Mouse (Mus musculus) hindbrain, embryonic 13.5 days (tissue): ENCODE results near the gene Ppm1m. TPM values are rescaled to one million over a fixed set of nuclear protein-coding genes. Genes with fewer than 3 reads are reported as not detected.

Experiments
- ATAC-seq: fragments of 200-750 bp; cut with Nextera tagmentation; 2 replicates; pipeline ENCODE4 v1.8.0; 2017; ENCODE audit warnings: moderate TSS enrichment; ENCODE audit not compliant: low FRiP score
- H3K27ac ChIP-seq: fragments of 300-500 bp; sonication (generic); 2 replicates; pipeline ENCODE4 v1.5.1; 2015; ENCODE audit warnings: inconsistent platforms, mild to moderate bottlenecking, moderate library complexity
- H3K27me3 ChIP-seq: fragments of 300-500 bp; sonication (generic); 2 replicates; pipeline ENCODE4 v1.6.1; 2015; ENCODE audit warnings: mild to moderate bottlenecking, inconsistent platforms
- H3K36me3 ChIP-seq: fragments of 300-500 bp; sonication (generic); 2 replicates; pipeline ENCODE4 v1.6.1; 2015; ENCODE audit warnings: mild to moderate bottlenecking, inconsistent platforms
- H3K4me1 ChIP-seq: fragments of 300-500 bp; sonication (generic); replicated peaks from 2 replicates; pipeline ENCODE4 v1.6.1; 2015; ENCODE audit warnings: inconsistent platforms
- H3K4me2 ChIP-seq: fragments of 300-500 bp; sonication (generic); 2 replicates; pipeline ENCODE4 v1.6.1; 2015; ENCODE audit warnings: inconsistent platforms, mild to moderate bottlenecking, moderate library complexity
- H3K4me3 ChIP-seq: fragments of 300-500 bp; sonication (generic); 2 replicates; pipeline ENCODE4 v1.5.1; 2015; ENCODE audit warnings: mild to moderate bottlenecking, inconsistent platforms
- H3K9ac ChIP-seq: fragments of 300-500 bp; sonication (generic); 2 replicates; pipeline ENCODE4 v1.6.1; 2015; ENCODE audit warnings: mild to moderate bottlenecking, inconsistent platforms
- H3K9me3 ChIP-seq: fragments of 300-500 bp; sonication (generic); 2 replicates; pipeline ENCODE4 v1.6.1; 2016; ENCODE audit warnings: inconsistent platforms
- WGBS: fragments of 180-500 bp; shearing (Covaris S2); methylation state at CpG from one replicate; pipeline ENCODE4 v1.1.7; 2015; 5-methylcytosine and 5-hydroxymethylcytosine counted together
- microRNA counts: library from miRNA; unstranded; fragments of <30 nt; microRNA quantifications from one replicate; lab custom pipeline; 2016
- microRNA-seq: library from miRNA; unstranded; fragments of <30 nt; microRNA quantifications from one replicate; pipeline ENCODE4, GENCODE M21; 2016
- polyA plus RNA-seq: library from polyadenylated mRNA; unstranded; fragments of >200 nt; fragmentation: Nextera tagmentation; extraction: Ambion mirVana; gene quantifications from 2 replicates; pipeline ENCODE4 v1.2.1, GENCODE M21; 2015

The Ppm1m gene
- polyA plus RNA-seq, 1 experiment from 2014 or later = 19.0 TPM

DNA sequence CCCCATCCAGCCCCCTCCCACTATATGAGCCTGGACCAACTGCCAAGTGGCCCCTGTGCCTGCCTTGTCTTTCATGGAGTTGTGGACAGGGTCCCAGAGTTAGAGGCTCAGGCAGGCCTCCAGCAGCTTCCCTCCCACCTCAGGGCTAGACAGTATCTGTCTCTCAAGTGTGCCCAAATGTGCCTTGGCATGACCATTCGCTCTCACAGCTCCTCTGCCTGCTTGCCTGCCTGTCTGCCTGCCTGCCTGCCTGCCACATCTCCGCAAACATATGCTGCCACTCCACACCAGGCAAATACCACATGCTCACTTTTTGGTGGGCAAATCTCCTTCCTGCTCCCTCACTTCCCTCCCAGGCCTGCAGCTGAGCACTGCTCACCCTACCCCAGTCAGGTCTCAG, 54.0 kb downstream of the Ppm1m start:
- H3K9me3 ChIP-seq = no peaks in the 10 kb centered on the region
- H3K36me3 ChIP-seq = no peaks in the 10 kb centered on the region
- WGBS = 74% methylated on average over 2 of the region's 2 CpGs
- H3K4me2 ChIP-seq = no peak overlapping the region
- H3K9ac ChIP-seq = no peak overlapping the region
- no peak for ATAC-seq
- no peaks in the 10 kb centered on the region for H3K27me3 ChIP-seq
- peaks cover 59% of the 10 kb centered on the region for H3K4me1 ChIP-seq
- H3K27ac ChIP-seq = peak overlapping the region; percentile 18
- no peak overlapping the region for H3K4me3 ChIP-seq

MicroRNA genes within 50 kb of the gene (microRNA counts, 519-probe panel; counts per million panel counts)
- microRNA mmu-let-7g (lab: Ali Mortazavi, UCI) = 5,769 counts per million, percentile 95 among the panel's probes with 10 or more counts

Small RNAs within 50 kb of the gene (microRNA-seq; reads per million reads assigned to microRNA genes)
- gene Mir135a-1 (371 reads per million, percentile 65 among the genes with 10 or more reads in this experiment), gene Mirlet7g (47,811 reads per million, percentile 99 among the genes with 10 or more reads in this experiment)

Other genes with a start within 250 kb of the Ppm1m start
- 0.10 TPM in 1 of 2 replicates, not detected in the other for gene Col6a5, start 239.1 kb downstream of the Ppm1m start, polyA plus RNA-seq
- 0.62 and 1.1 TPM in 2 replicates for gene Col6a4, start 103.0 kb downstream of the Ppm1m start, polyA plus RNA-seq
- gene Glyctk, start 41.6 kb downstream of the Ppm1m start, polyA plus RNA-seq = 5.4 and 5.7 TPM in 2 replicates
- 32.6 and 33.7 TPM in 2 replicates for gene Wdr82, start 28.8 kb downstream of the Ppm1m start, polyA plus RNA-seq
- gene Twf2, start 3.4 kb upstream of the Ppm1m start, polyA plus RNA-seq = 53.5 and 53.9 TPM in 2 replicates
- gene Tlr9, start 22.9 kb upstream of the Ppm1m start, polyA plus RNA-seq = 0.04 and 0.05 TPM in 2 replicates
- 93.1 and 101 TPM in 2 replicates for gene Alas1, start 48.9 kb upstream of the Ppm1m start, polyA plus RNA-seq
- gene Poc1a, start 81.3 kb upstream of the Ppm1m start, polyA plus RNA-seq = 8.9 and 9.2 TPM in 2 replicates
- 9.9 and 10.3 TPM in 2 replicates for gene Dusp7, start 168.9 kb upstream of the Ppm1m start, polyA plus RNA-seq
- 704 TPM in 2 replicates for gene Rpl29, start 229.7 kb upstream of the Ppm1m start, polyA plus RNA-seq
- gene Acy1, start 238.6 kb upstream of the Ppm1m start, polyA plus RNA-seq = 25.1 and 28.6 TPM in 2 replicates
- gene Abhd14b, start 247.7 kb upstream of the Ppm1m start, polyA plus RNA-seq = 6.9 and 7.3 TPM in 2 replicates
- 51.7 and 52.7 TPM in 2 replicates for gene Abhd14a, start 247.9 kb upstream of the Ppm1m start, polyA plus RNA-seq